Mouse (Mus musculus) kidney, postnatal 25 days (tissue): ENCODE results near the gene Ptprg.

Experiments used
- DNase-seq, 2 experiments: peaks; one replicate each; pipeline ENCODE4 v3.0.0; 2021; ENCODE audit warnings: mixed read lengths in 2 of 2

Gene Ptprg

DNA sequence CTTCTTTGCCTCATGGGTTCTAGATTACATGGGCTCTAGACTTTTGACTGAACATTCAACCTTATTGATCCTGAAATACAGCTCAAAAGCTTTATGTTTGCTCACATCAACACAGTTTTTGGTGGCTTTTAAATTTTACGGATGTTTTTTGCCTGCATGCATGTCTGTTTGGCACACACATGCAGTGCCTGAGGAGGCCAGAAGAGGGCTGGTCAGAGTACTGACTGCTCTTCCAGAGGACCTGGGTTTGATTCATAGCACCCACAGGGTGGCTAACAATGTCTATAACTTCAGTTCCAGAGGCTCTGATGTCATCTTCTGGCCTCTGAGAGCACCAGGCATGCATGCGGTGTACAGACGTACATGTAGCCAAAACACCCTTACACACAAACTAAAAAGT, 12.0 kb downstream of the Ptprg start:
- no peak for DNase-seq

DNA sequence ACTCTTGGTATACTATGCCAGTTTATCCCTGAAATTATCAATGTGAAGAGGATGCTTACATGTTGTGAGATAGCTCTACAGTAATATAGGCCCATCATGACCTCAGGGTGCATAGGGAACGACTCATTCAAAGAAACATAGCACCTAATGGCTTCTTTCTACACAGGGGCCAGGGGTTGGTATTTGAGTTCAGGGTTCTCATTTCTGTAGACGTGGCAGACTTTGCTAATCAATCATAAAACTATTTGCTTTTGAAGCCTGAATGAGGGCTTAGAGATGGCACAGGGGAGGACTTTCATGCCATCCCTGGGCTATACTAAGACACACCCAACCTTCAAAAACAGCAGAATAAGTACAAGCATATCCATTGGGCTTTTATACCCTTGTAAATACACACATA, 16.4 kb downstream of the Ptprg start:
- DNase-seq: no peak

DNA sequence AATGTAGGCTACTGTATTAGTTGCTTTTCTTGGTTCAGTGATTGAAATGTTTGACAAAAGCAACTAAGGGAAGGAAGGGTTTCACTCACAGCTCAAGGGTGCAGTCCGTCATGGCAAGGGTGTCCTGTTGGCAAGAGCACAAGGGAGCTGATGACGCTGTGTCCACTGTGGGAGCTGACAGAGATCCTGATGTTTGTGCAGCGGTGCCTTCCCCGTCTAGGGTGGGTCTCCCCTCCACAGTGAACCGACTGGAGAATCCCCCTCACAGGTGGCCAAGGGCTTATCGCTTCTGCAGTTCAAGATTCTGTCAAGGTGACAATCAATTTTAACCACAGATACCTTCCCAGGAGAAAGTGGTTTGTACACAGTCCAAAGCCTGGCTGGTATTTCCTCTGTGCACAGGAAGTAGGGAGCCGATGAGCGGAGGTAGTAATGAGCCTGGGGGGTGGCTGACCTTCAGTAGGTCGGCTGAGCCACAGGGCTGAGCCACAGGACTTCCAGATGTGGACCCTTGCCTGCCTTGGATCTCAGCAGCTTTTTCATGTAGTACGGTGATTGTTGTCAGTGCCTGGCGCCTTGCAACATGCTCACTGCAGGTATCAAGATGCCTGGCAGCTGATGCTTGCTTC, 18.5 kb downstream of the Ptprg start:
- DNase-seq: no peak

DNA sequence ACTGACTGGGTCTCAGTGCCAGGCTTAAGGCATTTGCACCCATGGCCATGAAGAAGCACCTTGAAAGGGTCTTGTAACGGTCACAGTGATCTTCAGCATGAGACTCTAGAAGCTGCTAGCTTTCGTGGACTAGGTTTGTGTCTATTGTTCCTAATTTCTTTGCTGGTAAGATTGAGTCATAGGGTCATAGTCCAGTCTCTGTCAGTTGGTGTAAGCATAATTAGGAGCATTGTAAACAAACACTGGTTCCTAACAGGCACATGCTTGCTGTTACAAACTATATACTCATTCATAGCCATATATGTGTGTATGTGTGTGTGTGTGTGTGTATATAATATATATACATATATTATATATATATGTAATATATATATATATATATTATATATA, 19.1 kb downstream of the Ptprg start:
- no peak for DNase-seq

DNA sequence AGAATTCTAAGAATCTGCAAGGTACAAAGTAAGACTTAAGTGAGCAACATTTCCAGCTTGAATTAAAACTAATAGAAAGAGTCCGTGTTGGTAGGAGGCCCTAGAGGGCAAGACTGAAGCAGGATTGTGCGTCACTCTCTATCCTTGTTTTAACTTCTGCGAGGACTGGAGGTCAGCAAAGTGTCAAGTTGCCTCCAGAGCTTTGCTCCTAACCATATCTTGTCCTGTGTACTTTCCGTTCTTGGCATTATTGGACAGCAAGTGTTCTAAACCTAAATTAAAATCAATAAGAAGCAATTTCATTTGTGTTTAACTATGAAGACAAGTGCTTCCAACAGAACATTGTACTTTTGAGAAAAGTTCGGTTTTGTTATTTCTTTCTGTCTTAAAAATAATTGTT, 20.4 kb downstream of the Ptprg start:
- no peak for DNase-seq

DNA sequence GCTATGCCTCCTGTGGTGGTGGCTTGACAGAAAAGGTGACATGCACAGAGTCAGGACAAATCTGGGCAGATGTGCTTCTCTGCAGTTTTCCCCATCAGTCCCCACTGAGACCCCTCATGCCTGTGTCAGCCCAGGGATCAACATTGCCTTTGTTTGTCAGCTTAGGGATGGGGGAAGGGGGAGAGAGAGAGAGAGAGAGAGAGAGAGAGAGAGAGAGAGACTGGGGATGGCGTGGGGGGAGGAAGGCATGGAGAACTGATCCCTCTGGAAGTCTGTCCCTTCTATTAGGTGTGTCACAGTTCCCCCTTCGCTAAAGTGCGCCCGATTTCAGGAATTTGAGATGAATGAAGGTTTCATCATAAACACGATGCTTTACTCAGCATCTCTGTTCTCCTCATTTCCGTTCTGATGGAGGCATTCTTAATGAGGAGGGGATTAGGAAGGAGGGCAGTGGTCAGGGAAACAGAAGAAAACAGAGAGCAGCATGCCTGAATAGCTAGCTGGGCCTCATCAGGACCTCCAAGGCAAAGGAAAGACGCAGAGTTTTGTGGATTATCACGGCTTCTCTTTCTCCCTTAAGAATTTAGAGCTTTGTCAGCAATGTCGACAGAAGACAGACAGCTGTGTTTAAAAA, 24.1 kb downstream of the Ptprg start:
- no peak for DNase-seq

DNA sequence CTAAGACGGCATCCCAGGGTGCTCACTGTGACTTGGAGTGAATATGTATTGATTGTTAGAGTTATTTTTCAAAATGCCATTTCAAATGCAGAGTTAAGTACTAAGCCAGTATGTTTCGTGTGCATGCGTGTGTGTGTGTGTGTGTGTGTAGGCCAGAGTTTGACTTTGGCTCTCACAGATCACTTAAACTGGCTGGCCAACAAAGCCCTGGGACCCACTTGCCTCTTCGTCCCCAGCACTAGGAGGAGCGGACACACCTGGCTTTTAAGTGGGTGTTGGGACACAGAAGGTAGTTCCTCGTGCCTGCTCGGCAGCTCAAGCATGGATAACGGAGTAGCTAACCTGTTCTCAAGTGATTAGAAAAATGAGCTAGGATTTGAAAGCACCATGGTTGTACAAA, 24.6 kb downstream of the Ptprg start:
- no peak for DNase-seq

DNA sequence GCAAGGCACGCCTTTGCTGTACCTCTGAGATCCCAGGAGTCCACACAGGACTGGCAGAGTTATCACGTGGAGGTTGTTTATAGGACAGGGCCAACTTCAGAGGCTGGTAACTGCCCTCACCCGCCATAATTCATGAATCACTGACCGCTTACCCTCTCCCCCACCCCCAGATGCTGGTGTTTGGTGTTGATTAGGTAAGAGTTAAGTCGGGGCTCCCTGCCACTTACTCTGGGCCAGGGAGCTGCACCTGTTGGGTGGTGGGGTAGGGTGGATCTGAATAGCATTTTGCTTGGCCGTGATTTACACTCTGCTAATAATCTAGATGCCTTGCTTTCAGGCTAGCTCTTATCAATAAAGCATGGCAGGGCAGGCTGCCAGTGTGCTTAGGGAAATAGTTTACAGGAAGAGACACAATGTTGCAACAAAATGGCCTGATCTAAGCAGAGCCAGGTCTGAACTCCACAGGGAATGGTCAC, 25.2 kb downstream of the Ptprg start:
- peak in 1 of 2 experiments; percentile 29 for DNase-seq

DNA sequence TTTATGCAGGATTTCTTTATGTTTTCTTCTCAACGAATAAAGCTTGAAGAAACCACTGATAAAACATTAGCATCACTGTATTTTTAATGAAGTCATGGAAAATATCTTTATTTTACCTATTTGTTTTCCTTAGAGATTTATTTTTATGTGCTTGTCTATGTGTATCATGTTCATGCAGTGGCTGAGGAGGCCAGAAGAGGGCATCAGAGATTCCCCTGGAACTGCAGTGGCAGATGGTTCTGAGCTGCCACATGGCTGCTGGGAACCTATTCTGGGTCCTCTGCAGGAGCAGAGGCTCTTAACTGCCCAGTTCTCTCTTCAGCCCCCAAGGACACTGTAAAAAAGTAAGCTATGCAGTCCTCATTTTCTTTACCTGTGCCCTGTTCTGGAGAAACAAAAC, 26.6 kb downstream of the Ptprg start:
- DNase-seq: no peak

DNA sequence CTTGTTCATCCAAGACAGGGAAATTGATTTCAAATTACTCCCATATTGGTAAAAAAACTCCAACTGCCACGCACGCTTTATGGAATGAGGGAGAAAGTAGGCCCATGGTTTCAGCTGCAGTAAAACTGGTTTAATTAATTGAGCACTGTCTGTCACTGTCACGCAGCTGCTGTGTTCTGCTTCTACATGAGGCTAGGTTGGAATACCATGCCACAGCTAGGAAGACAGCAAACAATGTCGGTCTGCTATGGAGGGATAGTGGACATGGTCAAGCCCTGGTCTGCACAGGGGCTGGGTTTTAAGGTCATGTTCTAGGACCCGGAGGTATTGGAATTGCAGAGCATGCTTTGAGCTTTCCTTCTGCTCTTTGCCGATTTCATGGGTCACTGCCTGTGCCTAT, 30.9 kb downstream of the Ptprg start:
- no peak for DNase-seq

DNA sequence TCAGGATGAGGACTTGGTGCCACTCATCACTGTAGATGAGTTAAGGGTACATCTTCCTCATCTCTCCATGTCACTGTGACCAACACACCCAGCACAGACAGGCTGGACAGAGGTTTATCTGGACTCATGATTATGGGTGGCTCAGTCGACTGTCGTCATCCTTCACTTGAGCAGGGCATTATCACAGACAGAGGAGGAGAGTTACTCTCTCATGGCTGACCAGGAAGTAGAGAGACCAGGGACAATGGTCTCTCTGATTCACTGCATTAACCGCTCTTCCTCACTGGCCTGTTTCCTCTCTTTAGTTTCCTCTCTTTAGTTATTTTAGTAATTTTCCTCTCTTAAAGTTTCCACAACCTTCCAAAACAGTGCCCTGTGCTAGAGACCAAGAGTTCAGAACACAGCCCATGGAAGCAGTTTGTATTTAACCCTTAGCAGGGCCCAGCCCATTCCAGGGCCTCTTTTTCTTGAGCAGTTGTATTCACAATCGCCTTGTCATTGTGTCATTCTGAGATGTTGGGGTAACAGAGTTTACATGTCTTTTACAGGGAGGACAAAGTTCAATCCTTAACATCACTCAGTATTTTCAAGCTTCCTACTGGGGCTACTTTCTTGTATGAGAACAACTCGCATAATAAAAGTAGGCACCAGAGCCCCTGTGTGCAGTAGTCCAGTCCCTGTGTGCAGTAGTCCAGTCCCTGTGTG, 31.7 kb downstream of the Ptprg start:
- DNase-seq: no peak

DNA sequence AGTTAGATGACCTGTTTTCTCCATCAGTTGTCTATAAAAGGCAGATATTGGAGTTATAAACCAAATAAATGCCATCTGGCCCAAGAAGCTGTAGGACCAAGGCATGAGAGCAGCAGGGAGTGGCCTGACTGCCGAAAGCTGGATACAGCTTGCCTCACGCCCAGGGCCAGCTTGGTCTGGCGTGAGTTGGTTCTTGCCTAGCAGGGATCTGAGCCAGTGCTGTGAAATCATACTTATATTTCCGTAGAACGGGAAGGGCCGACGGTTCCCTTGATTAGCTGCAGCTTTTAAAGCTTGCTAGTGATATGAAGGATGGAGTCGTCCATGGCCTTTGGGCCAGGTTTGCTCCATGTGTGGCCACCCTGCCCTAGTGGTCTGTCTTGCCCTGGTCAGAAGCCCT, 37.1 kb downstream of the Ptprg start:
- DNase-seq: no peak

DNA sequence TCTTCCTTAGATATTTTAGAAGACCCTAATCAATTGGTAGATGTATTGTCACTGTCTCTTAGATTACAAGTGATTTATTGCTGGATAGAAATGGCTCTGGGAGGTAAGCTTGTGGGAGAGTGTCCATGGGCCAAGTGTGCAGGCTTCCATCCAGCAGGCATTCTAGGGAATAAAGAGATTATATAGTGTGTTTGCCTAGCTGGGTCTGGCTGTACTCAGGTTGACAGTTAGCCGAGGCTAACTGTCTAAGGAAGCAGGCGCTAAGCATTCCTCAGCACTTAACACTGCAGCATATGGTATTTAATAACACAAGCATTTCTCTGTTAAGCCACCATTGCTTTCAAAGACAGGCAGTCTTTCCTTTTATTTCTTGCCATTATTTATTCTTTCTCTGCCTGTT, 39.3 kb downstream of the Ptprg start:
- no peak for DNase-seq

DNA sequence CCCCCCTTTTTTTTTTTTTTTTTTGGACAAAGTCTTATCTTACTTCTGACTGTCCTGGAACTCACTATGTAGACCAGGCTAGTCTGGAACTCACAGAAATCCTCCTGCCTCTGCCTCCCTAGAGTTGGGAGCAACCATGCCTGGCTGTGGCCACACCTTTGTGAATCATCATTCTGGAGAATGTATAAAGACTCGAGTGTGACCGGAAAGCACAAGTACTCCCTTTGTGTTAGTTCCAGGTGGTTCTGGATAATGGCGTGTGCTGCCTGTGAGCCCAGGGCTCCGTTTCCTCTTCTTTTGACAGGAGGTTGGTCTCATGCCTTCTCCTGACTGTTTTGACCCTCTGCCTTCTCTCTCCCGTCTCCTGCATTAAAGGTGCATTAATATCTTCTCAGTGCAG, 41.0 kb downstream of the Ptprg start:
- DNase-seq: no peak

DNA sequence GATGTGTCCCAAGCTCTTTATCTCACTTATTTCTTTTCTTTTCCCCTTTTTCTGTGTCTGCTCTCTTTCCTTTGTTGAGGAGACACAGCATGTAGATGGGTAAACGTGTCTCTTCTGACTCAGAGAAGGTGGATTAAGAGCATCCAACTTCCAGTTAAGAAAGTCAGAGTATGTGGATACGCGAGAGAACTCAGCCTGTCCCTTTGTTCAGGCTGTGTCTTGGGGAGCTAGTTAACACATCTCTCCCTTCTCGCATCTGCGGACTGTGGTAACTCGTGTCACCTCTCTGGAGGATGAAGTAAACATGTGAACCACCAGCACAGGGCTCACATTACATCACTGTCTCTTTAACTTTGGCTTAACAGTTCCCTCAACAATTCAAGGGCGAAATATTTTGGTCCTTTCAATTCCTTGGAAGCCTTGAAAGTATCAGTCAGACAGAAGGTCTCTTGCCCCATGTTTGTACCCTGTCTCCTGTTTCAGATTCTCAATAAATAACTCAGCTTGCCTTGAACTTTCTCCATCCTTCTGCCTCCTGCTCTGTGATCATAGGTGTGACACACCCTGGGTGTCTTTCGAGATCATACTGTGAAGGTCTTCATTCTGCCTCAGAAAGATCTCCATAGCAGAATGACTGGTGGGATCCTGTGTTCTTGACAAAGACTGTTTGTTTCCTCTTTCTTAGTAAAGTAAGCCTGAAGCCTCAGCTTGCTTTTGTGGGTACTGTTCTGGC, 51.0 kb downstream of the Ptprg start:
- no peak for DNase-seq

DNA sequence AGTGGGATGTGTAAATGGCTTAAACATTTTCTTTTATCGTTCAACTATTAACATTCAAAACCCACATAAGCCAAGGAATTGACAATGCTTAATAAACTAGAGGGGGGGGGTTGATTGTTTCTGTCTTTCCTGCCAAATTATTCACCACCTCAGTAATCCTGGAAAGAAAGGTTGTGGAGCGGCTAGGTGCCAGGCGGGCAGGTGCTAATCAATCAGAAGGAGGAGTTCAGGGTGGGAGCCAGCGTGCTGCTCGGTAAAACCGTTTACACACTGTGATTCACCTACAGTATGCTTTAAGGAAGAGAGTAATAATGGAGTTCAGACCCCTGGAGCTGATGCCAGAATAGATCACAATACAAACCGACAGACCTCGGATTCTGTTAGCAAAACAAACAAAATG, 55.0 kb downstream of the Ptprg start:
- DNase-seq: no peak

DNA sequence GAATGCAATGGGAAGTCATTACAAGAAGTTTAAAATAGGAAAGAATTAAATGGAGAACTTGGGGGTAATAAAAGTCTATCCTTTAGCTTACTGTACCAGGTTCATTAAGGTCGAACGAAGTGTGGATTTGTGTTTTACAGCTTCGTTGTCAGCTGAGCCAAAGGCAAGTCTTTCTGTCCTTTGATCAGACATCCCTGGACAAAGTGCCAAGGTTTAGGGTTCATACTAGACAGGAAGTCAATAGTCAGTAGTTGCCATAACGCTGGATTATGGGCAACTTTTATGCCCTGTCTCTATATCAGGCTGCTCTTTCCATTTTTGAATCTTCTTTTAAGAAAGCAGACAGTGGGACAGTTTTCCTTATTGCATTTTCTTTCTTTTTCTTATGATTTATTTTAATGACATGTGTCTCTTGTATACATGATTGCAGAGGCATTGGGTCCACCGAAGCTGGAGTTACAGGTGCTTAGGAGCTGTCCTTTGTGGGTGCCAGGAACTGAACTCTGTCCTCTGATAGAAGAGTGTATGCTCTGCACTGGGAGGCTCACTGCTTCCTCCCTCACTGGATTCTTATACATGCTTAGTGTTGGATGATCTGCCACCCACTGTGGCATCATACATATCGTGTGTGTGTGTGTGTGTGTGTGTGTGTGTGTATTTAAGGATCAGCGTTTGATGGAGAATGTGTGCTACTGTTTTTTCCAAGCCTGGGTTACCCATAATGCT, 56.7 kb downstream of the Ptprg start:
- DNase-seq: no peak

DNA sequence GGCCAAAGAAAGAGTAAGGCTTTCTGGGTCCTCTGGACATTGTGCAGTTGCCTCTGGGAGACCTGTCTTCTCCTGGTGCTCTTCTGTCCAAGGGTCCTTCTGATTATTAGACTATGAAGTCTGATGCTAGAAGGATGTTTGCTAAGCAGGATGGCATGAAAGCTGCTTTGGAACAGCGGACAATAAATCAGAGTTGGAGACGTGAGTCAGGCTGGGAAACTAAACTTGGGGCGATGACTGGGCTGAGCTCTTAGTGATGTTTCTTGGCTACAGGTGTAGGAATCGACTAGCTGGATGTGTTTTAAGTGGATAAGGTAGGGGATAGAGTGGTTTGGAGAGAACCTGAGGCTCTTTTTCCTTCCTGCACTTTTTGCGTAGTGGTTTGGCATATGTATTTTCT, 59.1 kb downstream of the Ptprg start:
- no peak for DNase-seq

DNA sequence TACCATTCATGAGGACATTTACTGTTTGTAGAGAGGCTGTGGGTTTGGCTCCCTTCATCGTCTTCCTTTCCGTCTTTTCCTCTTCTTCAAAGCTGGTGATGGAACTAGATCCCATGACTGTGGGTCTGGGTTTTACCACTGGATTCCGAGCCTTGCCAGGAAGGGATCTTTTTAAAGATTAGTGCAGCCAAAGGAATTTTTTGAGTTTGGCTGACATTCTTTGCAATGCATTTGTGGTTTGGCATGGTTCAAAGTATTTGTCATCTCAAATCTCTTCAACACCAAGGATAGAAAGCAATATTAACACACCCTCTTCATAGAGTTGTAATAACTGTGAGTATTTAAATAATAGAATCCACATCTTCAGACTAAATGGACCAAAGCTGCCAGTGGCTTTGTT, 59.8 kb downstream of the Ptprg start:
- DNase-seq: no peak

DNA sequence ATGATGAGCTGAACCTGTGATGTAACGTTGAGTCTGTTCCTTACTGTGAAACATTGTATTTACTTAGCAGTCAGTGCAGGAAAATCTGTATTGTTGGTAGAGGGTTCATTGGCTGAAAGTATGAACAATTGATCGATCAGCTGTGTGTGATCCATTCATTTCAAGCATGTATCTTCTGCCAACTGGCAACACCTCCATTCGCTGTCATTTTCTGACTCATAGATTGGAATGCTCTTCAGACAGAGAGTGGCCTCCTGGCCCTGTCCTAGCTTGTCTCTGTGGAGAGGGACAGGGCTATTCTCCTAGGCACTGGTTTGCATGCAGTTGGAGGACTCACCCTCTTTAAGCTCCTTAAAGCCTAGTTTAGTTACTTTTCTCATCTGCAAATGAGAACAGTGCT, 62.4 kb downstream of the Ptprg start:
- no peak for DNase-seq

DNA sequence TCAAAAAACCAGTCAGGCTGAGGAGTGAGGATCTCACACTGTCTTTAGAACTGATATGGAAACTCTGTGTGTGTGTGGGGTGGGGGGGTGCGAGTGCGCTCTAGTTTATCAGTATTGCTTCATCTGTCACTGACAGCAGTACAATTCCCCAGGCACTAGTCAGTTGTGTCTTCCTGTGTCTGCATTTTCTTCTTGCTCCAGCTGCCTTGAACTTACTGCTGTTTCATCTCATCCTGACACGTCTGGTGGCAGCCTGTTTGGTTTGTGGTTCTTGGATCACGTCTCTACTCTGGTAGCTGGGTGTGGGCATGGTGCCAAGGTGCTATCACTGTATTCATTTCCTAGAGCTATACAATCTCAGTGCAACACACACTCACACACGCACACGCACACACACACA, 64.0 kb downstream of the Ptprg start:
- peak; percentile 61 to 71 for DNase-seq

DNA sequence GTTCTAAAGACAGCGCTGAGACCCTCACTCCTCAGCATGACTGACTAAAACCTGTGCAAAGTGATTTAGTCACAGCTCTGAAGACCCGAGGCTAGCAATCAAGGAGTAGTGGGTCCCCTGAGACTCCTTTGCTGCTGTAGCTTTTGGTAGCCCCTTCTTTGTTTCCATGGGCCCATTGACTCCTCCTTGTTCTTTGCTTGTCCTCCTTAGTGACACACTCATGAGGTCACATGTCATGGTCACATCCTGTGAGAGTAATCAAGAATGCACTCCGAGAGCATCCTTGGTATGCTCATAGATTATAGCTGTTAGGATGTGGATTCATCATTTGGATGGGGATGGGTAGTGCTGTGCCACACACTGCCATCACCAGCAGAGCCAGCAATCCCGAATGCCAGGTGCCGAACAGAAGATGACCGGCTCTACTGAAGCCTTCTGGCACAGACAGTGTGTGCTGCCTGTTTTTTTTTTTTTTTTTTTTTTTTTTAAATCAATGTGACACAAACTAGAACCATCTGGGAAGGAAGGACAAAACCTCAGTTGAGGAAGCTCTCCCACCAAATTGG, 64.9 kb downstream of the Ptprg start:
- no peak for DNase-seq

DNA sequence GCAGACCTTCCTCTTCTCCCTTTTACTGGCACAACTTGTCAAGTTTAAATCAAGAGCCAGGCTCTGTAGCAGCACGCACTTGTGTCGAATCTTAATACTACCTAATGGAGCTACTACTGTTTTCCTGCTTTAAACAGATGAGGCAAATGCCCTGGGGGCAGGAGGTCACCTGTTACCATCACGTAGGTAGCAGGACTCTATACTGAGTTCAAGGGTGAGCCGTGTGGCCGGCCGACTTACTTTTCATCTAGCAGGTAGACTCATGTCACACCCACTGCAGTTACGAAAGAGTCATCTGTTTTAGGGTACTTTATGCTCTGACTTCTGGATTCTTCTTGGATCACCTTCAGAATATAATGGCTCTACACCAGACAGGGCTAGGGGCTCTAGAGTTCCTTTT, 66.3 kb downstream of the Ptprg start:
- no peak for DNase-seq
